Mouse (Mus musculus) small intestine, adult 2 months (tissue): Measurements from ENCODE around the gene Nubpl. TPM values are rescaled to one million over a fixed set of nuclear protein-coding genes. Genes with fewer than 3 reads are reported as not detected.
"Not testable (repeated sequence)": the region's sequence is repeated elsewhere in the genome, so short reads cannot be mapped to it uniquely, and the experiment has no call there.

Experiments used
- H3K27ac ChIP-seq: fragments of 200-500 bp; 2 replicates; pipeline ENCODE4 v1.5.1; 2012; ENCODE audit warnings: low read depth, low read length, control low read depth, inconsistent platforms; ENCODE audit not compliant: insufficient read depth
- H3K27me3 ChIP-seq: fragments of 200-500 bp; 2 replicates; pipeline ENCODE4 v1.6.1; 2012; ENCODE audit warnings: mild to moderate bottlenecking, moderate library complexity, low read length, inconsistent platforms; ENCODE audit not compliant: control insufficient read depth, insufficient read depth
- H3K36me3 ChIP-seq: fragments of 200-500 bp; 2 replicates; pipeline ENCODE4 v1.6.1; 2012; ENCODE audit warnings: mild to moderate bottlenecking, low read length, control low read depth, inconsistent platforms; ENCODE audit not compliant: control insufficient read depth, insufficient read depth
- H3K4me1 ChIP-seq: fragments of 200-500 bp; 2 replicates; pipeline ENCODE4 v1.6.1; 2012; ENCODE audit warnings: low read length, inconsistent platforms, mixed read lengths; ENCODE audit not compliant: control insufficient read depth, insufficient read depth, insufficient read length
- H3K4me3 ChIP-seq: fragments of 200-500 bp; 2 replicates; pipeline ENCODE4 v1.5.1; 2012; ENCODE audit warnings: low read depth, mild to moderate bottlenecking, control low read depth, inconsistent platforms, low read length, moderate library complexity
- CTCF ChIP-seq: fragments of 200-500 bp; IDR thresholded peaks from 2 replicates; pipeline ENCODE4 v1.5.1; 2012; ENCODE audit warnings: low read depth, mild to moderate bottlenecking, control low read depth, inconsistent platforms, low read length, moderate library complexity, mixed read lengths; ENCODE audit not compliant: insufficient replicate concordance, insufficient read length; ENCODE audit errors: extremely low read depth
- POLR2A ChIP-seq: fragments of 200-500 bp; IDR thresholded peaks from 2 replicates; pipeline ENCODE4 v1.6.1; 2012; ENCODE audit warnings: low read depth, mild to moderate bottlenecking, control low read depth, inconsistent platforms, low read length, moderate library complexity
- WGBS: fragments of 180-500 bp; shearing (Covaris S2); methylation state at CpG from one replicate; pipeline ENCODE4 v1.1.7; 2018; 5-methylcytosine and 5-hydroxymethylcytosine counted together
- polyA plus RNA-seq: library from polyadenylated mRNA; depleted of rRNA; stranded (reverse); fragments of >200 nt; gene quantifications from 2 replicates; pipeline ENCODE4 v1.2.3, GENCODE M21; 2012

The Nubpl gene
- polyA plus RNA-seq, 1 experiment = 0.33 TPM

DNA sequence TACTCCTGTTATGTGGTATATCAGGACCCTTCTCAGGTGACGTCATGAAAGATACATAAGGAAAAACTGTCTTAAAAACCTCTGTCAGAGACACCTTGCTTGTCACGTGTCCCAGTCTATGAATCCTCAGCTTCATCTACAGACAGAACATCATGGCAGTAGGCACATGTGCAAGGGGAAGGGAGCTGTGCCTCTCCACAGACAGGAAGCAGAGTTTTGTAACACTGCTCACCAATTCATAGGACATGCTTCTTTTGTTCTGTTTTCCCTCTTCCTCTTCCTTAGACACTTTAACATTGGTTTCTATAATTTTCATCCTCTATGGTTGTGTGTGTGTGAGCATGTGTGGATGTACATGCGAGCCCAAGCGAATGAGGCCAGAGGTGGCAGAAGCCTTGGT is 100.9 kb downstream of the Nubpl start:
- no peak overlapping the region for H3K4me3 ChIP-seq
- TF ChIP-seq POLR2A (no peak), CTCF (no peak)
- H3K27ac ChIP-seq = no peak overlapping the region
- WGBS = 87% methylated on average over 4 of the region's 4 CpGs
- H3K36me3 ChIP-seq = no peaks in the 10 kb centered on the region
- no peaks in the 10 kb centered on the region for H3K27me3 ChIP-seq
- H3K4me1 ChIP-seq = no peaks in the 10 kb centered on the region

GRCm38 (mm10) chr12:52209121-52209610 is 111.6 kb downstream of the Nubpl start:
- 80% methylated on average over 3 of the region's 3 CpGs for WGBS
- TF ChIP-seq CTCF (no peak), POLR2A (no peak)
- H3K27me3 ChIP-seq = no peaks in the 10 kb centered on the region

DNA sequence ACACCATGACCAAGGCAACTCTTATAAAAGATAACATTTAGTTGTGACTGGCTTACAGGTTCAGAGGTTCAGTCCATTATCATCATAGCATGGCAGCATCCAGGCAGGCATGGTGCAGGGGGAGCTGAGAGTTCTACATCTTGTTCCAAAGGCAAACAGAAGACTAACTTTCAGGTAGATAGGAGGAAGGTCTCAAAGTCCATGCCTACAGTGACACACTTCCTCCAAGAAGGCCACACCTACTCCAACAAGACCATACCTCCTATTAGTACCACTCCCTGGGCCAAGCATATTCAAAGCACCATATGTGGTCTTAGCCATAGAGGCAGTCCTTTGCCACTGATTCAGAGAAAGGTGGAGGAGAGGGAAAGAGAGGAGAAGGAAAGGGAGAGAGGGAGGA is 113.6 kb downstream of the Nubpl start:
- H3K36me3 ChIP-seq = no peaks in the 10 kb centered on the region
- H3K4me3 ChIP-seq = no peak overlapping the region
- TF ChIP-seq POLR2A (no peak), CTCF (no peak)
- no peaks in the 10 kb centered on the region for H3K27me3 ChIP-seq
- H3K4me1 ChIP-seq = peaks cover 2% of the 10 kb centered on the region; the same call in 1 of the 2 replicates
- H3K27ac ChIP-seq = no peak overlapping the region

More at GRCm38 (mm10) chr12:52209121-52209610, 111.6 kb downstream of the Nubpl start:
- Histone ChIP-seq H3K36me3 (no peaks in the 10 kb centered on the region), H3K27ac (no peak overlapping the region), H3K4me1 (peaks cover 2% of the 10 kb centered on the region; the same call in 1 of the 2 replicates), H3K4me3 (no peak overlapping the region)

GRCm38 (mm10) chr12:52214837-52215236 is 117.3 kb downstream of the Nubpl start:
- Histone ChIP-seq H3K36me3 (no peaks in the 10 kb centered on the region), H3K4me1 (peaks cover 2% of the 10 kb centered on the region; the same call in 1 of the 2 replicates), H3K27me3 (no peaks in the 10 kb centered on the region), H3K27ac (no peak overlapping the region), H3K4me3 (no peak overlapping the region)
- TF ChIP-seq CTCF (no peak), POLR2A (no peak)
- WGBS = 11% methylated on average over 2 of the region's 2 CpGs

DNA sequence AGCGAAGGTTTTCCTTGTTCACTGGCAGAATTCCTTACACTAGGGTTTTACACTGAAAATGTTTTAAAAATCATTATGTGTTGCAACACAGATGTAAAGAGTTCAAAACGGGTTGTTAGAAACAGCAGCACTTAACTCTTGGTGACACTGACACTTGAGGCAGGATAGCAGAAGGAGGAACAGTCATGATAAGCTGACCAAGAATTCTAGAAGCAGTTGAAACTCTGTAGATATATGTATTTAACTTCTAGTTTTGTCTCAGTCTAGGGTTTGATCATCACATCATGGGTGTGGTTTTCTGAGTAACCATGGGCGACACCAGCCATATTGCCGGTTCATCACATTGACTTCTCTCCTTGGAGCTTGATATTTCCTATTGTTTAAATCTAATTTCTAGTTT is 127.4 kb downstream of the Nubpl start:
- no peaks in the 10 kb centered on the region for H3K36me3 ChIP-seq
- H3K27me3 ChIP-seq = no peaks in the 10 kb centered on the region
- no peaks in the 10 kb centered on the region for H3K4me1 ChIP-seq
- 80% methylated on average over 4 of the region's 4 CpGs for WGBS
- TF ChIP-seq POLR2A = no peak
- TF ChIP-seq CTCF = no peak
- no peak overlapping the region for H3K27ac ChIP-seq
- H3K4me3 ChIP-seq = no peak overlapping the region

DNA sequence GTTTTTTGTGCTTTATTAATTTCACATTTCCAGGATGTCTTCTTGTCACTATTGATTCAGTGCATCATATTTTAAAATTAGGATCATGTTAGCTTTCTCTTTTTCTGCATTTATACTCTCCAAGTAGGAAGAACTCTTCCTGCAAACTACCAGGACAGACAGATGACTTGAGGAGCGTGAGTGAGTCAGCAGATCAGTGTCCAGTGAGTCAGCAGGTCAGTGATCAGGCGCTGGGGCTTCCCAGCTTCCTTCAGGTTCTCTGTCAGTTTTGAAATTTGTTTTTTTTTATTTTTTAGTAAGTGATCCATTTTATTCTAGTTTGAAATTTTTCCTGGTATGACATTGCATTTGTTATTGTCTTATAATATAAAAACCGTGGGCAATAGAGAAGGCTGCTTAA is 131.2 kb downstream of the Nubpl start:
- H3K36me3 ChIP-seq = no peaks in the 10 kb centered on the region
- TF ChIP-seq CTCF (no peak), POLR2A (no peak)
- WGBS = 89% methylated on average over 3 of the region's 3 CpGs
- no peak overlapping the region for H3K27ac ChIP-seq
- no peak overlapping the region for H3K4me3 ChIP-seq
- H3K27me3 ChIP-seq = no peaks in the 10 kb centered on the region
- H3K4me1 ChIP-seq = no peaks in the 10 kb centered on the region

- 90% methylated on average over 3 of the region's 3 CpGs for WGBS
- H3K4me1 ChIP-seq, H3K36me3 ChIP-seq, H3K27me3 ChIP-seq, H3K27ac ChIP-seq, H3K4me3 ChIP-seq: not testable (repeated sequence)
Observed at GRCm38 (mm10) chr12:52231929-52232328, 134.4 kb downstream of the Nubpl start.

DNA sequence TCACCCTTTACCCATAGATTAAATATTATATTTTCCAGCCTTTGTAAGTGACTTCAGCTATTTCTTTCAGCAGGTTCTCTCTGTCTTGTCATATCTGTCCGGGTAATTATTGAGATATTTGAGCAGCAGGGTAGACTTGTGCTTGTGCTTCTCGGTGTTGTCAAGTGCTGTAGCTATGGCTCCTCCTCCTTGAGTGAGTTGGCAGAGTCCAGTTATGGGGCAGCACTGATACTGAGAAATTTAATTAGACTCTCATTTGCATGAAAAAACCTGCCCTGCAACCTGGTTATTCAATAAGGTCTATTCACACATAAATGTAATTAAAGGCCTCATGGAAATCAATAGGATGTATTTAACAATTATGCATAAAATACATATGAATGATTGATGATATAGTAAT is 145.2 kb downstream of the Nubpl start:
- no peaks in the 10 kb centered on the region for H3K27me3 ChIP-seq
- H3K4me1 ChIP-seq = no peaks in the 10 kb centered on the region
- no peak overlapping the region for H3K4me3 ChIP-seq
- no peaks in the 10 kb centered on the region for H3K36me3 ChIP-seq
- WGBS = 81% methylated on average over 2 of the region's 2 CpGs
- no peak overlapping the region for H3K27ac ChIP-seq
- TF ChIP-seq POLR2A (no peak), CTCF (no peak)
